Mouse (Mus musculus): Measurements from ENCODE around the gene Gldc. TPM values are rescaled to one million over a fixed set of nuclear protein-coding genes. Genes with fewer than 3 reads are reported as not detected.

The Gldc gene
- polyA plus RNA-seq, 1 experiment from 2014 or later: 20.9 TPM

DNA sequence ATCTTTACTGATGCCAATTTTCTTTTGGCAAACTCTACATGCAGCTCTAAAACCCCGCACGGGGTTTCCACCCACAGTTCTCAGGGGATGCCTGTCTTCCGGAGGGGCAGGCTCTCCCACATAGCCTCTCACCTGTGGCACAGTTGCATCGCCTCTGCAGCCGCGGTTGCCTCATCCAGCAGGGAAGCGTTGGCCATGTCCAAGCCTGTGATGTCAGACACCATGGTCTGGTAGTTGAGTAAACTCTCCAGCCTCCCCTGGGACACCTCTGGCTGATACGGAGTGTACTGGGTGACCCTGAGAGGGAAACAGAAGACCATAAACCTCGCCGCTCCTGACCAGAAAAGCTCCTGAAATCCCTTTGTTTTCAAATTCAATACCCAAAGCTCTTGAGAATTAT is 23.9 kb downstream of the Gldc start:
- Histone ChIP-seq H3K36me3 (no peaks in the 10 kb centered on the region; the same call in 1 of the 2 replicates), H3K27ac (no peak overlapping the region), H3K4me2 (replicated peaks) (no peak overlapping the region), H3K4me3 (no peak overlapping the region), H3K9ac (no peak overlapping the region), H3K27me3 (replicated peaks) (no peaks in the 10 kb centered on the region), H3K4me1 (peaks cover 9% of the 10 kb centered on the region; the same call in 1 of the 2 replicates), H3K9me3 (no peaks in the 10 kb centered on the region)
- ATAC-seq (ENCODE audit: low FRiP score, low read depth): no peak
- 90% methylated on average over 10 of the region's 10 CpGs for WGBS

DNA sequence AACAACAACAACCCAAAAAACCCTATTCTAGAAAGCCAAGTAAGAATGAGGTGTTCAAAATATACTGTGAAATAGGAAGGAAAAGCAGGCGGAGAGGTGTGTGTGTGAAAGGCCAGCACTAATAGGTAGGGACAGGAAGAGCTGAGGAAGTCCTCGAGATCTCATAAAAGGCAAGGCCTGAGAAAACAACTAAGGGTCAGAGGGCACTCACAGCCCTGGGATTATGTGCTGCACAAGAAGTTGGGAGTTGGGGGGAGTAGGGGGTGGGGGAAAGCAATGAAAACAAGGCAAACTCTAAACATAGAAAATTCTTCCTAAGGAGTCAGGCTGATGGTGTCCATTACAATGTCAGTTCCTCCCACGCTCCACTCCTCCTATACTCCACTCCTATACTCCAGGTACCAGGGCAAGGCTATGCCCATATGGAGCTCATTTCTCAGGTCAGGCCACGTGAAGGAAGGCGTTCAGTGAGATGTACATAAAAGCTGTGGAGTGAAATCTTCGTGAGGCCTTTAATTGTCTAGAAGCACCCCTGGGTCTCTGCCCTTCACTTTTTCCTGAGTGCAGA is 25.9 kb downstream of the Gldc start:
- 69% methylated on average over 6 of the region's 6 CpGs for WGBS
- Histone ChIP-seq H3K9me3 (no peaks in the 10 kb centered on the region), H3K4me3 (no peak overlapping the region), H3K9ac (no peak overlapping the region), H3K4me1 (peaks cover 7% of the 10 kb centered on the region; the same call in 1 of the 2 replicates), H3K27ac (no peak overlapping the region), H3K27me3 (replicated peaks) (no peaks in the 10 kb centered on the region), H3K36me3 (peaks cover 6% of the 10 kb centered on the region; the same call in 1 of the 2 replicates), H3K4me2 (replicated peaks) (no peak overlapping the region)
- no peak for ATAC-seq (ENCODE audit: low FRiP score, low read depth)

GRCm38 (mm10) chr19:30147306-30147705 is 27.9 kb downstream of the Gldc start:
- H3K4me2 ChIP-seq (replicated peaks): no peak overlapping the region
- no peaks in the 10 kb centered on the region for H3K9me3 ChIP-seq
- H3K9ac ChIP-seq: no peak overlapping the region
- H3K27me3 ChIP-seq (replicated peaks): no peaks in the 10 kb centered on the region
- peaks cover 11% of the 10 kb centered on the region; the same call in 1 of the 2 replicates for H3K36me3 ChIP-seq
- 82% methylated on average over 4 of the region's 4 CpGs for WGBS
- no peak for ATAC-seq (ENCODE audit: low FRiP score, low read depth)
- no peaks in the 10 kb centered on the region for H3K4me1 ChIP-seq
- H3K27ac ChIP-seq: no peak overlapping the region
- no peak overlapping the region for H3K4me3 ChIP-seq

DNA sequence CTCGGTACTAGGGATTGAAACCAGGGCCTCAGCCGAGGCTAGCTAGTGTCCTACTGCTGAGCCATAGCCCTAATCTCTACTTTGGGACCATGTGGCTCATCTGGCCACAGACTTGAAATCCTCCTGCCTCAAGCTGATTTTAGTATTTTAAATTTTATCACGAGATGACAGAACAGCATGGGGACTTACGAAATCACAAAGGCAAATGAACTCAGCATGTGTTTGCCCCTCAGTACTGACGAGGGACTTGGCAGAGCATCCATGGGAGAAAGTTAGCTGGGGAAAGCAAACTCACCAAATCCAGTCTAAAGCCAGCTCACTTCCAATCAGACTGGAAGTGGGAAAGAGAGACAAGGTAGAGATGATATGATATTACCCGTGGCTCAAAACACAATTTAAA is 28.5 kb downstream of the Gldc start:
- Histone ChIP-seq H3K36me3 (peaks cover 11% of the 10 kb centered on the region; the same call in 1 of the 2 replicates), H3K9ac (no peak overlapping the region), H3K27me3 (replicated peaks) (no peaks in the 10 kb centered on the region), H3K4me1 (no peaks in the 10 kb centered on the region), H3K4me3 (no peak overlapping the region), H3K9me3 (no peaks in the 10 kb centered on the region), H3K27ac (no peak overlapping the region), H3K4me2 (replicated peaks) (no peak overlapping the region)
- no peak for ATAC-seq (ENCODE audit: low FRiP score, low read depth)
- WGBS: 82% methylated on average over 6 of the region's 6 CpGs

DNA sequence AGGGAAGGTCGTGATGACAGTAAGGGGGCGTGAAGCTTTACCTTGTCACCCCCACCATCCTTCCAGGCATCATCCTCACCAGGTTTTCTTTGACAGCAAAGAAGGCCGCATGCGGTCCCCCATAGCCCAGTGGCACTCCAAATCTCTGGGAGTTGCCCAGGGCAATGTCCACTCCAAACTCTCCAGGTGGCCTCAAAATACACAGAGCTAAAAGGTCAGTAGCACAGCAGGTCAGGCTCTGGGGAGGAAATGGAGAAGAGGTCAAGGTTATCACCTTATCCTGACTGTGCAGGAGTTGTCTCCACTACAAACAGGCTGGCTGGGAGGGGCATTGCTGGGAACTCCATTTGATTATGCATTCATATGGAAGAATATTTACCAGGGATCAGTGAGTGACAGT is 30.1 kb downstream of the Gldc start:
- Histone ChIP-seq H3K27ac (no peak overlapping the region), H3K9me3 (no peaks in the 10 kb centered on the region), H3K4me3 (no peak overlapping the region), H3K27me3 (replicated peaks) (no peaks in the 10 kb centered on the region), H3K36me3 (peaks cover 11% of the 10 kb centered on the region; the same call in 1 of the 2 replicates), H3K4me2 (replicated peaks) (no peak overlapping the region), H3K4me1 (no peaks in the 10 kb centered on the region), H3K9ac (no peak overlapping the region)
- ATAC-seq (ENCODE audit: low FRiP score, low read depth): no peak
- WGBS: 95% methylated on average over 4 of the region's 4 CpGs

DNA sequence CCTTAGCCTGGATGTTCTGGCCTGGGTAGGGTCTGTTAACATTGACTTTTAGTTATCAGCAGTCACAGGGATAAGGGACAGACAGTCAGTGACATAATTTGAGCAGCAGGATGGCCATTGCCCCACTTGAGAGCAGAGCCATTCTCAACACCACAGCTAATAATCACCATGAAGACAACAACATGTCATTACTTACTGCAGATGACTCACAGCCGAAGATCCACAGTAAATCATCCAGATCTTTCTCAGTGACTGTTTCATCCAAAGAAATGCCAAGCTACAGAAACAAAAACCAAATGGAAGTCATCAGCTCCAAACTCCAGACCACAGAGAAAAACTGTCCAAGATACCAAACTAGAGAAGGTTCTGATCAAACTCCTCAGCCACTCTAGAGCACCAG is 38.9 kb downstream of the Gldc start:
- H3K9ac ChIP-seq: no peak overlapping the region
- H3K4me3 ChIP-seq: no peak overlapping the region
- ATAC-seq (ENCODE audit: low FRiP score, low read depth): no peak
- H3K4me2 ChIP-seq (replicated peaks): no peak overlapping the region
- no peaks in the 10 kb centered on the region for H3K9me3 ChIP-seq
- no peak overlapping the region for H3K27ac ChIP-seq
- peaks cover 12% of the 10 kb centered on the region; the same call in 1 of the 2 replicates for H3K36me3 ChIP-seq
- WGBS: 80% methylated on average over 1 of the region's 1 CpGs
- H3K4me1 ChIP-seq: no peaks in the 10 kb centered on the region
- H3K27me3 ChIP-seq (replicated peaks): no peaks in the 10 kb centered on the region

GRCm38 (mm10) chr19:30128177-30128576 is 47.1 kb downstream of the Gldc start:
- 85% methylated on average over 4 of the region's 4 CpGs for WGBS
- no peaks in the 10 kb centered on the region for H3K9me3 ChIP-seq
- no peaks in the 10 kb centered on the region for H3K36me3 ChIP-seq
- H3K27ac ChIP-seq: no peak overlapping the region
- H3K9ac ChIP-seq: no peak overlapping the region
- ATAC-seq (ENCODE audit: low FRiP score, low read depth): peak; percentile 50; the same call in 1 of the 2 replicates
- no peak overlapping the region for H3K4me3 ChIP-seq
- no peaks in the 10 kb centered on the region for H3K27me3 ChIP-seq (replicated peaks)
- H3K4me1 ChIP-seq: no peaks in the 10 kb centered on the region; the same call in 1 of the 2 replicates
- H3K4me2 ChIP-seq (replicated peaks): no peak overlapping the region

GRCm38 (mm10) chr19:30125670-30126059 is 49.6 kb downstream of the Gldc start:
- H3K4me2 ChIP-seq (replicated peaks): no peak overlapping the region
- no peak overlapping the region for H3K9ac ChIP-seq
- no peak overlapping the region for H3K4me3 ChIP-seq
- no peaks in the 10 kb centered on the region for H3K9me3 ChIP-seq
- ATAC-seq (ENCODE audit: low FRiP score, low read depth): no peak
- H3K36me3 ChIP-seq: no peaks in the 10 kb centered on the region
- H3K4me1 ChIP-seq: no peaks in the 10 kb centered on the region; the same call in 1 of the 2 replicates
- H3K27me3 ChIP-seq (replicated peaks): no peaks in the 10 kb centered on the region
- 62% methylated on average over 7 of the region's 7 CpGs for WGBS
- H3K27ac ChIP-seq: no peak overlapping the region

DNA sequence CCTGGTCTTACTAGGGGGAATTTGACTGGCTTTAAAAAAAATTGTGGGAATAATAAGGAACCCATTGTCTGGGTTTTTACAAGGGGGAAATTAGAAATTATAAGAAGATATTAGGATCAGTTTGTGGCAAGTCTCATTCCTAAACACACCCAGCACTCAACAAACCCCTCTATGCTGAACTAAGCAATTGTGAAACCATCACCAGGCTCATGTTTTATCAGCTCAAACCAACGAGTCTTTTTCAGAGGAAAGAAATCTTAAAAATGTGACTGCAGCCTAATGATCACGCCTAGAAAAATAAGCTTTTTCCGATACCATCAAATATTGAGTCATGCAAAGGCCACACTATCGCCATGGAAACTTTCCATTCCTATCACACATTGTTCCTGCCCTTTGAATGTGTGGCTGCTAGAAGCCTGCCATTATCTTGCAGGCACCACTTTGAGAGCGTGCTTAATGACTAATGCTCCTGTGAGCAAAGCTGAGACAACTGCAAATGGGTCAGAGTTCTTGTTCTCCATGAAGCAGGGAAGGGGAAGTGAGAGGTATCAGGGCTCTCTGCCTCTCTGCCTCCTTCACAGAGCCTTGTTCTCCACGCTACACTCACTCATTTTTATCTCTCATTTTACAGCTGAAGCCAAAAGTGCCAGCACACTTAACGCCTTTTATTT is 50.1 kb downstream of the Gldc start:
- no peaks in the 10 kb centered on the region for H3K9me3 ChIP-seq
- no peaks in the 10 kb centered on the region for H3K36me3 ChIP-seq
- H3K4me1 ChIP-seq: no peaks in the 10 kb centered on the region; the same call in 1 of the 2 replicates
- ATAC-seq (ENCODE audit: low FRiP score, low read depth): no peak
- H3K4me3 ChIP-seq: no peak overlapping the region
- no peak overlapping the region for H3K4me2 ChIP-seq (replicated peaks)
- H3K27ac ChIP-seq: no peak overlapping the region
- H3K9ac ChIP-seq: no peak overlapping the region
- WGBS: 64% methylated on average over 7 of the region's 7 CpGs
- H3K27me3 ChIP-seq (replicated peaks): no peaks in the 10 kb centered on the region

GRCm38 (mm10) chr19:30118344-30119312 is 56.6 kb downstream of the Gldc start:
- Histone ChIP-seq H3K4me1 (peaks cover 9% of the 10 kb centered on the region), H3K4me3 (no peak overlapping the region), H3K9ac (no peak overlapping the region), H3K36me3 (no peaks in the 10 kb centered on the region), H3K27me3 (replicated peaks) (no peaks in the 10 kb centered on the region), H3K4me2 (replicated peaks) (no peak overlapping the region), H3K27ac (no peak overlapping the region), H3K9me3 (no peaks in the 10 kb centered on the region)
- ATAC-seq (ENCODE audit: low FRiP score, low read depth): peak; percentile 30; the same call in 1 of the 2 replicates
- WGBS: 89% methylated on average over 17 of the region's 17 CpGs

DNA sequence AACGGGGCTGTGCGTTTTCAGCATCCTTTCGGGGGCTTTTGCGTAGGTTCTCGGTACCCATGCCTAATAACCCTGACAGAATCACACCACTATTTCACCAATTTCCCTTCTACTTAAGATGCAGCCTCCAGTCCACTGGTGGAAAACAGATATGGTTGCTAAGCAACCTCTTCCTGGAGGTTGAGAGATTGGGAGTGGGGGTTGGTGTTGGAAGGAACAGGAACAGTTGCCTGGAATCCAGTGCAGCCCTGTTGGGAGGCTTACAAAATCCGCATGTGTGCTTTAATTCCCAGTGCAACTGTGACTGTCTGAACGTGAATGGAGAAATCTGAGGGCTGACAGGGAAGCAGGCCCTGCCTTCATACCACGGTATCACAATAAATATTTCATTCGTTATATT is 57.5 kb downstream of the Gldc start:
- Histone ChIP-seq H3K36me3 (no peaks in the 10 kb centered on the region), H3K9ac (no peak overlapping the region), H3K4me2 (replicated peaks) (peak overlapping the region; percentile 12; the same call in 1 of the 2 replicates), H3K27ac (no peak overlapping the region), H3K27me3 (replicated peaks) (no peaks in the 10 kb centered on the region), H3K9me3 (no peaks in the 10 kb centered on the region), H3K4me3 (no peak overlapping the region), H3K4me1 (peaks cover 9% of the 10 kb centered on the region)
- WGBS: 67% methylated on average over 9 of the region's 9 CpGs
- peak; percentile 66; the same call in 1 of the 2 replicates for ATAC-seq (ENCODE audit: low FRiP score, low read depth)

DNA sequence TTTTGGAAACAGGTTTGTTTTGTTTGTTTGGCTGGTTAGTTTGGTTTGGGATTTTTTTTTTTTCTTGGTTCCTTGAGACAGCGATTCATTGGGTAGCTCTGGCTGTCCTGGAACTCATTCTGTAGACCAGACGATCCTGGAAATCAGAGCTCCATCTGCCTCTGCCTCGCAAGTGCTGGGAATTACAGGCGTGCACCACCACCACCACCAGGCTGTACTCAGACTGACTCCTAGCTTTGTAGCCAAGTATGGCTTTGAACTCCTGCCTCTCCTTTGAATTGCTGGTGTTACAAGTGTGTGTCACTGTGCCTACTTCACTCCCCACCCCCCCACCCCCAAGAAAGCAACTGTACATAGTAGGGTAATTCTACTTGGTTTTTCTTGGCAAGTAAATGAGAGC is 58.0 kb downstream of the Gldc start:
- H3K9me3 ChIP-seq: no peaks in the 10 kb centered on the region
- no peak overlapping the region for H3K9ac ChIP-seq
- no peak overlapping the region for H3K4me3 ChIP-seq
- H3K27me3 ChIP-seq (replicated peaks): no peaks in the 10 kb centered on the region
- no peak overlapping the region for H3K27ac ChIP-seq
- peaks cover 9% of the 10 kb centered on the region for H3K4me1 ChIP-seq
- no peak overlapping the region for H3K4me2 ChIP-seq (replicated peaks)
- H3K36me3 ChIP-seq: no peaks in the 10 kb centered on the region
- WGBS: 82% methylated on average over 4 of the region's 4 CpGs
- ATAC-seq (ENCODE audit: low FRiP score, low read depth): no peak
